Mouse (Mus musculus) embryonic facial prominence, embryonic 15.5 days (tissue): ENCODE measurements around the gene Sostdc1. TPM values are rescaled to one million over a fixed set of nuclear protein-coding genes. Genes with fewer than 3 reads are reported as not detected.

Source experiments
- ATAC-seq: fragments of 200-750 bp; cut with Nextera tagmentation; 2 replicates; pipeline ENCODE4 v1.8.0; 2017; ENCODE audit warnings: low read depth, moderate TSS enrichment; ENCODE audit not compliant: insufficient number of reproducible peaks, low FRiP score, low TSS enrichment
- H3K27ac ChIP-seq: fragments of 300-500 bp; sonication (generic); replicated peaks from 2 replicates; pipeline ENCODE4 v1.5.1; 2015; ENCODE audit warnings: mild to moderate bottlenecking, inconsistent platforms
- H3K27me3 ChIP-seq: fragments of 300-500 bp; sonication (generic); 2 replicates; pipeline ENCODE4 v1.6.1; 2015; ENCODE audit warnings: inconsistent platforms
- H3K36me3 ChIP-seq: fragments of 300-500 bp; sonication (generic); 2 replicates; pipeline ENCODE4 v1.6.1; 2015; ENCODE audit warnings: mild to moderate bottlenecking, inconsistent platforms
- H3K4me1 ChIP-seq: fragments of 300-500 bp; sonication (generic); 2 replicates; pipeline ENCODE4 v1.6.1; 2015; ENCODE audit warnings: inconsistent platforms
- H3K4me2 ChIP-seq: fragments of 300-500 bp; sonication (generic); replicated peaks from 2 replicates; pipeline ENCODE4 v1.6.1; 2015; ENCODE audit warnings: mild to moderate bottlenecking, inconsistent platforms
- H3K4me3 ChIP-seq: fragments of 300-500 bp; sonication (generic); replicated peaks from 2 replicates; pipeline ENCODE4 v1.5.1; 2015; ENCODE audit warnings: mild to moderate bottlenecking, inconsistent platforms
- H3K9ac ChIP-seq: fragments of 300-500 bp; sonication (generic); 2 replicates; pipeline ENCODE4 v1.6.1; 2015; ENCODE audit warnings: inconsistent platforms
- H3K9me3 ChIP-seq: fragments of 300-500 bp; sonication (generic); replicated peaks from 2 replicates; pipeline ENCODE4 v1.6.1; 2016; ENCODE audit warnings: inconsistent platforms
- WGBS: fragments of 180-500 bp; shearing (Covaris S2); methylation state at CpG from one replicate; pipeline ENCODE4 v1.1.7; 2015; 5-methylcytosine and 5-hydroxymethylcytosine counted together
- polyA plus RNA-seq: library from polyadenylated mRNA; unstranded; fragments of >200 nt; fragmentation: Nextera tagmentation; extraction: Ambion mirVana; gene quantifications from 2 replicates; pipeline ENCODE4 v1.2.1, GENCODE M21; 2015

The Sostdc1 gene
- polyA plus RNA-seq, 1 experiment from 2014 or later, result 220 TPM

GRCm38 (mm10) chr12:36315527-36315926, 1.6 kb downstream of the Sostdc1 start:
- Histone ChIP-seq H3K9ac (0 out of 2 replicates have a peak overlapping the region, but pooled peaks have one; percentile 2), H3K4me3 (peak overlapping the region; percentile 53), H3K36me3 (no peaks in the 10 kb centered on the region), H3K9me3 (no peaks in the 10 kb centered on the region), H3K27ac (peak overlapping the region; percentile 92), H3K27me3 (no peaks in the 10 kb centered on the region), H3K4me1 (peaks cover 11% of the 10 kb centered on the region), H3K4me2 (peak overlapping the region; percentile 45)
- no peak for ATAC-seq
- WGBS, result 35% methylated on average over 3 of the region's 3 CpGs

- Histone ChIP-seq H3K27ac (peak overlapping the region; percentile 92), H3K27me3 (no peaks in the 10 kb centered on the region), H3K4me2 (peak overlapping the region; percentile 45), H3K9ac (no peak overlapping the region), H3K36me3 (no peaks in the 10 kb centered on the region), H3K9me3 (no peaks in the 10 kb centered on the region), H3K4me1 (peaks cover 11% of the 10 kb centered on the region), H3K4me3 (peak overlapping the region; percentile 53)
- WGBS, result 14% methylated on average over 3 of the region's 3 CpGs
- ATAC-seq, result no peak
These were observed 2.1 kb downstream of the Sostdc1 start for GRCm38 (mm10) chr12:36316056-36316455.

GRCm38 (mm10) chr12:36317036-36317819, 3.3 kb downstream of the Sostdc1 start:
- H3K9me3 ChIP-seq, result no peaks in the 10 kb centered on the region
- peak overlapping the region; percentile 94 for H3K27ac ChIP-seq
- H3K27me3 ChIP-seq, result no peaks in the 10 kb centered on the region
- ATAC-seq, result peak; percentile 75
- H3K9ac ChIP-seq, result peak overlapping the region; percentile 45
- peak overlapping the region; percentile 76 for H3K4me2 ChIP-seq
- 2% methylated on average over 30 of the region's 30 CpGs for WGBS
- H3K4me3 ChIP-seq, result peak overlapping the region; percentile 53
- H3K36me3 ChIP-seq, result no peaks in the 10 kb centered on the region
- peaks cover 11% of the 10 kb centered on the region for H3K4me1 ChIP-seq

- 11% methylated on average over 3 of the region's 3 CpGs for WGBS
- Histone ChIP-seq H3K36me3 (no peaks in the 10 kb centered on the region), H3K4me2 (peak overlapping the region; percentile 76), H3K27me3 (no peaks in the 10 kb centered on the region), H3K4me1 (peaks cover 11% of the 10 kb centered on the region), H3K9me3 (no peaks in the 10 kb centered on the region), H3K4me3 (peak overlapping the region; percentile 53), H3K9ac (no peak overlapping the region; the same call in 1 of the 2 replicates), H3K27ac (peak overlapping the region; percentile 94)
- no peak for ATAC-seq
These were observed 3.8 kb downstream of the Sostdc1 start for GRCm38 (mm10) chr12:36317820-36318135.

- no peak for ATAC-seq
- H3K27ac ChIP-seq, result no peak overlapping the region
- H3K9me3 ChIP-seq, result no peaks in the 10 kb centered on the region
- no peak overlapping the region for H3K4me3 ChIP-seq
- H3K36me3 ChIP-seq, result no peaks in the 10 kb centered on the region
- no peaks in the 10 kb centered on the region for H3K27me3 ChIP-seq
- 75% methylated on average over 4 of the region's 4 CpGs for WGBS
- H3K4me2 ChIP-seq, result no peak overlapping the region
- H3K4me1 ChIP-seq, result no peaks in the 10 kb centered on the region
- H3K9ac ChIP-seq, result no peak overlapping the region
These were observed 12.2 kb downstream of the Sostdc1 start for GRCm38 (mm10) chr12:36326101-36326521.

- 78% methylated on average over 1 of the region's 1 CpGs for WGBS
- no peak for ATAC-seq
These were observed 18.7 kb downstream of the Sostdc1 start for GRCm38 (mm10) chr12:36332676-36333075.

GRCm38 (mm10) chr12:36333837-36334281, 19.9 kb downstream of the Sostdc1 start:
- H3K36me3 ChIP-seq, result no peaks in the 10 kb centered on the region
- H3K4me2 ChIP-seq, result no peak overlapping the region
- ATAC-seq, result no peak
- no peak overlapping the region for H3K9ac ChIP-seq
- 71% methylated on average over 9 of the region's 9 CpGs for WGBS
- no peaks in the 10 kb centered on the region for H3K4me1 ChIP-seq
- no peaks in the 10 kb centered on the region for H3K27me3 ChIP-seq
- H3K9me3 ChIP-seq, result no peaks in the 10 kb centered on the region
- H3K27ac ChIP-seq, result no peak overlapping the region
- no peak overlapping the region for H3K4me3 ChIP-seq

More at GRCm38 (mm10) chr12:36332676-36333075, 18.7 kb downstream of the Sostdc1 start:
- H3K4me3 ChIP-seq, result no peak overlapping the region
- no peaks in the 10 kb centered on the region for H3K9me3 ChIP-seq
- H3K9ac ChIP-seq, result no peak overlapping the region
- H3K4me1 ChIP-seq, result no peaks in the 10 kb centered on the region
- no peaks in the 10 kb centered on the region for H3K36me3 ChIP-seq
- no peak overlapping the region for H3K27ac ChIP-seq
- no peaks in the 10 kb centered on the region for H3K27me3 ChIP-seq
- H3K4me2 ChIP-seq, result no peak overlapping the region

GRCm38 (mm10) chr12:36344131-36344530, 30.2 kb downstream of the Sostdc1 start:
- Histone ChIP-seq H3K9ac (no peak overlapping the region), H3K4me1 (no peaks in the 10 kb centered on the region), H3K27ac (no peak overlapping the region), H3K36me3 (no peaks in the 10 kb centered on the region), H3K9me3 (no peaks in the 10 kb centered on the region), H3K4me3 (no peak overlapping the region), H3K4me2 (no peak overlapping the region), H3K27me3 (no peaks in the 10 kb centered on the region)
- WGBS, result 37% methylated on average over 4 of the region's 4 CpGs
- ATAC-seq, result no peak

- Histone ChIP-seq H3K36me3 (no peaks in the 10 kb centered on the region), H3K4me1 (no peaks in the 10 kb centered on the region), H3K9me3 (no peaks in the 10 kb centered on the region), H3K27me3 (no peaks in the 10 kb centered on the region), H3K4me2 (no peak overlapping the region), H3K27ac (no peak overlapping the region), H3K4me3 (no peak overlapping the region), H3K9ac (no peak overlapping the region)
- ATAC-seq, result no peak
- WGBS, result 54% methylated on average over 3 of the region's 3 CpGs
These were observed 46.1 kb downstream of the Sostdc1 start for GRCm38 (mm10) chr12:36360064-36360463.

- H3K27me3 ChIP-seq, result no peaks in the 10 kb centered on the region
- H3K9me3 ChIP-seq, result no peaks in the 10 kb centered on the region
- no peak overlapping the region for H3K27ac ChIP-seq
- no peaks in the 10 kb centered on the region for H3K4me1 ChIP-seq
- no peak for ATAC-seq
- 87% methylated on average over 5 of the region's 5 CpGs for WGBS
- H3K9ac ChIP-seq, result no peak overlapping the region
- no peaks in the 10 kb centered on the region for H3K36me3 ChIP-seq
- no peak overlapping the region for H3K4me2 ChIP-seq
- no peak overlapping the region for H3K4me3 ChIP-seq
These were observed 46.8 kb downstream of the Sostdc1 start for GRCm38 (mm10) chr12:36360693-36361092.

GRCm38 (mm10) chr12:36364013-36364412, 50.1 kb downstream of the Sostdc1 start:
- no peaks in the 10 kb centered on the region for H3K27me3 ChIP-seq
- ATAC-seq, result no peak
- H3K9ac ChIP-seq, result no peak overlapping the region
- no peak overlapping the region for H3K4me2 ChIP-seq
- no peaks in the 10 kb centered on the region for H3K36me3 ChIP-seq
- no peak overlapping the region for H3K4me3 ChIP-seq
- no peak overlapping the region for H3K27ac ChIP-seq
- WGBS, result 85% methylated on average over 4 of the region's 4 CpGs
- H3K4me1 ChIP-seq, result no peaks in the 10 kb centered on the region
- H3K9me3 ChIP-seq, result no peaks in the 10 kb centered on the region
